Mouse (Mus musculus): ENCODE results near the gene Tmem94. TPM values are rescaled to one million over a fixed set of nuclear protein-coding genes. Genes with fewer than 3 reads are reported as not detected.

Gene Tmem94
- total and polyA plus RNA-seq, 3 experiments, result 6.4 to 27.4 (median 15.0) TPM

DNA sequence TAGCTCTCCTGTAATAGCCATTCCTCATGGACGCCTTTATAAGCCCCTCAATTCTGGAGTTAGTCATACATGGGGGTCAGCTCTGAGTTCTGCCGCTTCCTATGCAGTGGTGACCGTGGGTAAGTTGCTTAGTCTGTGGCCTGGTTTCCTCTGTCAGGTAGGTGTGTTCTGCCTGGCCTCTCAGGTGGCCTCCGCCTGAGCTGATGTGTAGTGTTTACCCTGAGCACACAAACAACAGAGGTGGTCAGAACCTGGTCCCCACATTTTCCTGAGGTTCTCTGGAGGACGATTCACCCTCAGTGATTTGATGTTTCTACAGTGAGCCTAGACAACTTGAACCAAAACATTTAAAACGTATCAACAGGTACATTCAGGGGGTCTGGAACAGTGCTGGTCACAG, 66.8 kb downstream of the Tmem94 start:
- Histone ChIP-seq H3K4me3 (replicated peaks in 1 of 3; ENCODE audit: low read depth in 2 of 3, low read length in 2 of 3, poor library complexity in 1 of 3) (no peak overlapping the region), H3K4me1 (ENCODE audit: control insufficient read depth in 1 of 2, insufficient read depth in 2 of 2) (no peaks in the 10 kb centered on the region), H3K36me3 (replicated peaks in 1 of 2; ENCODE audit: control insufficient read depth in 1 of 2, insufficient read depth in 1 of 2, low read length in 1 of 2) (peaks cover 0 to 18% of the 10 kb centered on the region in 2 experiments), H3K27ac (ENCODE audit: insufficient read depth, low read depth) (no peak overlapping the region), H3K9ac (ENCODE audit: insufficient read depth, low read depth) (no peak overlapping the region), H3K9me3 (replicated peaks; ENCODE audit: low read length) (no peaks in the 10 kb centered on the region), H3K27me3 (replicated peaks) (no peaks in the 10 kb centered on the region), H3K79me2 (replicated peaks; ENCODE audit: control insufficient read depth, extremely low read depth, insufficient read depth, poor library complexity, severe bottlenecking) (no peaks in the 10 kb centered on the region), H3K4me2 (ENCODE audit: insufficient read depth, low read depth, poor library complexity, severe bottlenecking) (no peak overlapping the region)
- TF ChIP-seq RCOR1 (conservative IDR thresholded peaks at IDR 0.05; ENCODE audit: low read depth, low read length) (no peak), POLR2AphosphoS2 (IDR thresholded peaks at IDR 0.05; ENCODE audit: low read depth, low read length) (no peak), BHLHE40 (IDR thresholded peaks at IDR 0.05; ENCODE audit: low read depth, low read length) (no peak), ZNF384 (IDR thresholded peaks at IDR 0.05; ENCODE audit: low read depth, low read length) (no peak), ZC3H11A (IDR thresholded peaks at IDR 0.05; ENCODE audit: low read depth, low read length) (no peak), MEF2A (IDR thresholded peaks at IDR 0.05; ENCODE audit: borderline replicate concordance, low read depth, low read length) (no peak), CHD1 (IDR thresholded peaks at IDR 0.05; ENCODE audit: low read depth, low read length) (no peak), IRF4 (IDR thresholded peaks at IDR 0.05; ENCODE audit: low read depth, low read length) (no peak), ETS1 (conservative IDR thresholded peaks at IDR 0.05; ENCODE audit: low read depth, low read length) (no peak), NRF1 (IDR thresholded peaks at IDR 0.05; ENCODE audit: low read depth, low read length) (no peak), MYC (IDR thresholded peaks at IDR 0.05; ENCODE audit: low read depth, low read length) (no peak), JUND (conservative IDR thresholded peaks at IDR 0.05; ENCODE audit: low read depth, low read length) (no peak)
- DNase-seq (ENCODE audit: extremely low read depth), result no peak
- in situ Hi-C loops (cut with MboI; ENCODE audit: low pct_ligation_motif_present, low pct_unique_long_range_greater_than_20kb, low sequenced_read_pairs), result no loop called here
- dilution Hi-C loops (cut with MboI; ENCODE audit: extremely low pct_ligation_motif_present, extremely low pct_unique_long_range_greater_than_20kb, low sequenced_read_pairs), result no loop called here

GRCm38 (mm10) chr11:115832523-115832922, 67.3 kb downstream of the Tmem94 start:
- Histone ChIP-seq H3K4me2 (ENCODE audit: insufficient read depth, low read depth, poor library complexity, severe bottlenecking) (no peak overlapping the region), H3K79me2 (replicated peaks; ENCODE audit: control insufficient read depth, extremely low read depth, insufficient read depth, poor library complexity, severe bottlenecking) (no peaks in the 10 kb centered on the region), H3K9ac (ENCODE audit: insufficient read depth, low read depth) (no peak overlapping the region), H3K4me1 (ENCODE audit: control insufficient read depth in 1 of 2, insufficient read depth in 2 of 2) (no peaks in the 10 kb centered on the region), H3K27me3 (replicated peaks) (no peaks in the 10 kb centered on the region), H3K27ac (ENCODE audit: insufficient read depth, low read depth) (no peak overlapping the region), H3K36me3 (replicated peaks in 1 of 2; ENCODE audit: control insufficient read depth in 1 of 2, insufficient read depth in 1 of 2, low read length in 1 of 2) (peaks cover 0 to 20% of the 10 kb centered on the region in 2 experiments), H3K4me3 (replicated peaks in 1 of 3; ENCODE audit: low read depth in 2 of 3, low read length in 2 of 3, poor library complexity in 1 of 3) (no peak overlapping the region), H3K9me3 (replicated peaks; ENCODE audit: low read length) (no peaks in the 10 kb centered on the region)
- no peak for DNase-seq (ENCODE audit: extremely low read depth)
- dilution Hi-C loops (cut with MboI; ENCODE audit: extremely low pct_ligation_motif_present, extremely low pct_unique_long_range_greater_than_20kb, low sequenced_read_pairs), result no loop called here
- in situ Hi-C loops (cut with MboI; ENCODE audit: low pct_ligation_motif_present, low pct_unique_long_range_greater_than_20kb, low sequenced_read_pairs), result no loop called here
- TF ChIP-seq CHD1 (IDR thresholded peaks at IDR 0.05; ENCODE audit: low read depth, low read length) (no peak), MXI1 (IDR thresholded peaks at IDR 0.05; ENCODE audit: low read depth, low read length) (no peak), GABPA (IDR thresholded peaks at IDR 0.05; ENCODE audit: insufficient replicate concordance, low read depth, low read length) (no peak), POLR2A (IDR thresholded peaks at IDR 0.05; ENCODE audit: low read depth, low read length) (no peak), NRF1 (IDR thresholded peaks at IDR 0.05; ENCODE audit: low read depth, low read length) (no peak), TCF12 (IDR thresholded peaks at IDR 0.05; ENCODE audit: low read depth, low read length) (no peak), CTCF (conservative IDR thresholded peaks at IDR 0.05 in 1 of 2, IDR thresholded peaks at IDR 0.05 in 1 of 2; ENCODE audit: low read depth in 2 of 2, low read length in 2 of 2) (no peak), SIN3A (IDR thresholded peaks at IDR 0.05; ENCODE audit: low read length) (no peak), ZMIZ1 (IDR thresholded peaks at IDR 0.05; ENCODE audit: low read depth, low read length) (no peak), JUND (conservative IDR thresholded peaks at IDR 0.05; ENCODE audit: low read depth, low read length) (no peak)
